Mouse (Mus musculus): ENCODE results near the gene Dyrk3.

DNA sequence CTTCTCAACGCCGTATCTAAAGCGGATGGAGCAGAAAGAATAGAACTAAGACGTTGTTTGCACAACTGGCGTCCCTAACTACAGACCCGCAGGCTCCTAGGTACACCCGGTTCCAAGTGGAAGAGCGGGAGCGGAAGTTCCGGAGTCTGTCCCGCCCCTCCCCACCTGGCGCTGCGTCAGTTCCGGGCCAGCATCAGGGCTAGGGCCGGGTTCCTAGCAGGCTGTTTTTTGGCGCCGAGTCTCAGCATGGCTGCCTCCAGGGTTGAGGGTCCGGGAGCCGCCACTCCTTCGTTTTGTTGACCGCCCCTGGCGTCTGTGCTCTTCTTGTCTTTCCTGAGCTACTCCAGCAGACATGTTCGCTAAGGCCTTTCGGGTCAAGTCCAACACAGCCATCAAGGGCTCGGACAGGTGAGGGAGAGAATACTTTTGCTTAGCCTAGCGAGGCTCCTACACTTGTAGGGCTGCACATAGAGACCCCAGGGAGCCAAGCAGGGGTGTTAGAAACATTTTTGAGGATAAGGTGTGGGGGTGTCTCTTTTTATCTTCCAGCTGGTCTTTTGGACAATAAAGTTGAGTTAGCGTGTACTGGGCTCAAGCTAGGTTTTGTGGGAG is 15.0 kb upstream of the Dyrk3 start, which contains the start of gene Eif2d:
- TF ChIP-seq CTCF (IDR thresholded peaks at IDR 0.05; ENCODE audit: low read depth, low read length) (no peak), POLR2A (IDR thresholded peaks at IDR 0.05; ENCODE audit: insufficient read depth, low read length) (peak; percentile 79)

Measured in ES-Bruce4 (cell line).